Mouse (Mus musculus): ENCODE results near the gene Gm5039.
"Not testable (repeated sequence)": the region's sequence is repeated elsewhere in the genome, so short reads cannot be mapped to it uniquely, and the experiment has no call there.

The Gm5039 gene

GRCm38 (mm10) chr12:88323926-88324325 is at the start of gene Gm5039:
Gene Gm5039, minus strand, starts transcription at chr12:88324026.
- not testable (repeated sequence) for DNase-seq (ENCODE audit: low spot score)

GRCm38 (mm10) chr12:88372018-88372417 is 48.2 kb upstream of the Gm5039 start:
- DNase-seq (ENCODE audit: low spot score) = no peak

GRCm38 (mm10) chr12:88370321-88370720 is 46.5 kb upstream of the Gm5039 start:
- DNase-seq (ENCODE audit: low spot score) = not testable (repeated sequence)

GRCm38 (mm10) chr12:88369690-88370089 is 45.9 kb upstream of the Gm5039 start:
- not testable (repeated sequence) for DNase-seq (ENCODE audit: low spot score)

- no peak for DNase-seq (ENCODE audit: low spot score)
These were observed 44.8 kb upstream of the Gm5039 start for GRCm38 (mm10) chr12:88368618-88369017.

- DNase-seq (ENCODE audit: low spot score) = no peak
These were observed 43.8 kb upstream of the Gm5039 start for GRCm38 (mm10) chr12:88367673-88368072.

GRCm38 (mm10) chr12:88361120-88361445 is 37.3 kb upstream of the Gm5039 start:
- DNase-seq (ENCODE audit: low spot score) = no peak

- peak; percentile 88 for DNase-seq (ENCODE audit: low spot score)
These were observed 36.8 kb upstream of the Gm5039 start, which contains the start of gene Adck1 for GRCm38 (mm10) chr12:88360441-88361119. Gene Adck1, plus strand, starts transcription at chr12:88360554.

GRCm38 (mm10) chr12:88354182-88354702 is 30.4 kb upstream of the Gm5039 start:
- no peak for DNase-seq (ENCODE audit: low spot score)

- not testable (repeated sequence) for DNase-seq (ENCODE audit: low spot score)
These were observed 17.5 kb upstream of the Gm5039 start for GRCm38 (mm10) chr12:88341286-88341685.

- not testable (repeated sequence) for DNase-seq (ENCODE audit: low spot score)
These were observed 13.0 kb upstream of the Gm5039 start for GRCm38 (mm10) chr12:88336662-88337413.

- DNase-seq (ENCODE audit: low spot score) = no peak
These were observed 9.3 kb downstream of the Gm5039 start for GRCm38 (mm10) chr12:88314556-88314955.

- not testable (repeated sequence) for DNase-seq (ENCODE audit: low spot score)
These were observed 26.7 kb downstream of the Gm5039 start for GRCm38 (mm10) chr12:88297171-88297570.

- not testable (repeated sequence) for DNase-seq (ENCODE audit: low spot score)
These were observed 30.7 kb downstream of the Gm5039 start for GRCm38 (mm10) chr12:88293082-88293481.

- not testable (repeated sequence) for DNase-seq (ENCODE audit: low spot score)
These were observed 38.6 kb downstream of the Gm5039 start for GRCm38 (mm10) chr12:88285224-88285623.

- DNase-seq (ENCODE audit: low spot score) = not testable (repeated sequence)
These were observed 49.4 kb downstream of the Gm5039 start, which contains the start of gene Gm5662 for GRCm38 (mm10) chr12:88274400-88274799. Gene Gm5662, minus strand, starts transcription at chr12:88274500.
